Mouse (Mus musculus) myocyte (in vitro differentiated cells): ENCODE measurements around the gene Man1b1.

ENCODE experiments used
- MYOG ChIP-seq, 3 experiments: IDR thresholded peaks; one replicate each; pipeline ENCODE4 v1.6.1; 2011; ENCODE audit warnings: control low read depth in 2 of 3, low read depth in 2 of 3, mild to moderate bottlenecking in 2 of 3; ENCODE audit not compliant: insufficient read length in 2 of 3, control insufficient read depth in 1 of 3, insufficient read depth in 1 of 3
- POLR2A ChIP-seq: IDR thresholded peaks from one replicate; pipeline ENCODE4 v1.6.1; 2011; ENCODE audit warnings: low read depth, mild to moderate bottlenecking, control low read depth, moderate library complexity; ENCODE audit not compliant: insufficient read length

DNA sequence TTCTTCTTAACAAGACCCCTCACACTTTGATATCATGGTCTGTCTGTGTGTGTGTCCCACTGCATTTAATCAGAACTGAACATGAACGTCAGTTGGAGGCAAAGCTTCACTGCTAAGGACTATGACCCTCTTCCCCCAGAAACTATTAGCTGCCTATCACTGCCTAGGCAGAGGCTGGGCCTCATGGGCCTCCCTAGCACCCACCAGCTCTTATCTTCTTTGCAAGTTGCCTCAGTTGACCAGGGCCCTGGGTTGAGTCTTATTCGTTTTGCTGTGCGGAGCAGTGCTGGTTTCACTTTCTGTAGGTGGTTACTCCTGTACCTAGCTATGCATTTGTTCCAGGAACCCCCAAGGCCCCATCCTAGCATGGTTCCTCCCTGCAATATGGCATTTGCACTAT, 37.9 kb downstream of the Man1b1 start:
- TF ChIP-seq POLR2A (no peak), MYOG (IDR thresholded peaks at IDR 0.05; ENCODE audit: control insufficient read depth in 1 of 3, insufficient read depth in 1 of 3, insufficient read length in 2 of 3, low read depth in 2 of 3) (no peak)
